Mouse (Mus musculus): Measurements from ENCODE around the gene Olfr1361.

DNA sequence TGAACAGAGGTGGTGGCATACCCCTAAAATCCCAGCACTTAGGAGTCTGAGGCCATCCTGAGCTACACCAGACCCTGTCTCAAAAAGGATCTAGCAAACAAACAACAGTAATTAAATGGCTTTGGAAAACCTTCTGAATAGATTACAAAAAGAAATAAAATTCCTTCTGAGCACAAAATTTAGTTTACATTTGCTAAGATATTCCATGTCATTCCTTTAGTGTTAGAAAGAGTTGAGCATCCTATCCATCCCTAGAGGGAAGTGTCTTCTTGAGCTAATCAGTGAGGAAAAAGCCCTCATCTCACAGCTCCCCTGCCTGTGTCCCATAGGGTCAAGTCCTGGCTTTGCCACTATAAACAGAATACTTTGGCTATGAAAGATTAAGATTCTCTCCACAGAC is 34.6 kb upstream of the Olfr1361 start, which contains the start of gene Olfr1359:
- TF ChIP-seq CTCF (IDR thresholded peaks at IDR 0.05) (no peak), EP300 (IDR thresholded peaks at IDR 0.05) (no peak)
